Mouse (Mus musculus) embryonic facial prominence, embryonic 15.5 days (tissue): ENCODE results near the gene Gm17387. TPM values are rescaled to one million over a fixed set of nuclear protein-coding genes. Genes with fewer than 3 reads are reported as not detected.

Source experiments
- ATAC-seq: fragments of 200-750 bp; cut with Nextera tagmentation; 2 replicates; pipeline ENCODE4 v1.8.0; 2017; ENCODE audit warnings: low read depth, moderate TSS enrichment; ENCODE audit not compliant: insufficient number of reproducible peaks, low FRiP score, low TSS enrichment
- H3K27ac ChIP-seq: fragments of 300-500 bp; sonication (generic); replicated peaks from 2 replicates; pipeline ENCODE4 v1.5.1; 2015; ENCODE audit warnings: mild to moderate bottlenecking, inconsistent platforms
- H3K27me3 ChIP-seq: fragments of 300-500 bp; sonication (generic); 2 replicates; pipeline ENCODE4 v1.6.1; 2015; ENCODE audit warnings: inconsistent platforms
- H3K36me3 ChIP-seq: fragments of 300-500 bp; sonication (generic); 2 replicates; pipeline ENCODE4 v1.6.1; 2015; ENCODE audit warnings: mild to moderate bottlenecking, inconsistent platforms
- H3K4me1 ChIP-seq: fragments of 300-500 bp; sonication (generic); 2 replicates; pipeline ENCODE4 v1.6.1; 2015; ENCODE audit warnings: inconsistent platforms
- H3K4me2 ChIP-seq: fragments of 300-500 bp; sonication (generic); replicated peaks from 2 replicates; pipeline ENCODE4 v1.6.1; 2015; ENCODE audit warnings: mild to moderate bottlenecking, inconsistent platforms
- H3K4me3 ChIP-seq: fragments of 300-500 bp; sonication (generic); replicated peaks from 2 replicates; pipeline ENCODE4 v1.5.1; 2015; ENCODE audit warnings: mild to moderate bottlenecking, inconsistent platforms
- H3K9ac ChIP-seq: fragments of 300-500 bp; sonication (generic); 2 replicates; pipeline ENCODE4 v1.6.1; 2015; ENCODE audit warnings: inconsistent platforms
- H3K9me3 ChIP-seq: fragments of 300-500 bp; sonication (generic); replicated peaks from 2 replicates; pipeline ENCODE4 v1.6.1; 2016; ENCODE audit warnings: inconsistent platforms
- WGBS: fragments of 180-500 bp; shearing (Covaris S2); methylation state at CpG from one replicate; pipeline ENCODE4 v1.1.7; 2015; 5-methylcytosine and 5-hydroxymethylcytosine counted together
- polyA plus RNA-seq: library from polyadenylated mRNA; unstranded; fragments of >200 nt; fragmentation: Nextera tagmentation; extraction: Ambion mirVana; gene quantifications from 2 replicates; pipeline ENCODE4 v1.2.1, GENCODE M21; 2015

Gene Gm17387
- polyA plus RNA-seq, 1 experiment from 2014 or later = not detected

DNA sequence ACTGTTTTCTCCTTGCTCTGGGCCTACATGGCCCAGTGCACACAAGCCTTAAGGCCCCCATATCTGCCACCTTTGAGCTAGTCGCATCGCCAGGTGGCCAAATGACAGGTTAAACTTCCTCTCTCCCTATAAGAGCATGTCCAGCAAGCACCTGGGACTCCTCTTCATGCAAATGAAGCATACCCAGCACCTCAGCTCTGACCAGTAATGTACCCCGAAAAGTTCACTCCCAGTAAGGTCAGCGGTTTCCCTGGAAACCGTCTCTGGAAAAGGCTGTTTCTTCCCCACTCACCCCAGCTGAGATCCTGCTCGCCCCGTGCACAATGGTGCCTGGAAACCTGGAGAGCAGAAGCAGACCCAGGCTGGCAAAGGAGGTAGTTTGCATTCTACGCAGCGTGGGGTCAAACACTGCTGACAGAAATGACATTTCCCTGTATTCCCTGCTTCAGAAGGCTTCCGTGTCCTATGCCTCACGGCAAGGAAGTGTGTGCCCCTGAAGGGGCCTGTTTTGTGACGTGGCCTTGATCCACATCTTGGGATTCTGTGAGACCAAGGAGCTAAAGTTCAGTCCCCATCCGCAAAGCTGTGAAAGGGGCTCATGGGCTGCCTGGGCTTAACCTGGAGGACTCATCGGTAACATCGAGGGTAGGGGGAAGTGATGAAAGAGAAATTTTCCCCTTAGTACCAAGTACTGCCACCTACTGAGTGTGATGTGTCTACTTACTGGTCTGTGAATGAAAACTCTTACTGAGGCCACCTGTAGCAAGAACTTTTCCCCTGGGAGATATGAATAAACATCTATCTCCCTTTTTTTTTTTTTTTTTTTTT, 27.8 kb upstream of the Gm17387 start:
- H3K27ac ChIP-seq = no peak overlapping the region
- H3K4me2 ChIP-seq = no peak overlapping the region
- no peaks in the 10 kb centered on the region for H3K4me1 ChIP-seq
- H3K4me3 ChIP-seq = no peak overlapping the region
- no peak overlapping the region for H3K9ac ChIP-seq
- no peaks in the 10 kb centered on the region for H3K27me3 ChIP-seq
- WGBS = 74% methylated on average over 15 of the region's 15 CpGs
- H3K36me3 ChIP-seq = no peaks in the 10 kb centered on the region
- H3K9me3 ChIP-seq = no peaks in the 10 kb centered on the region
- no peak for ATAC-seq

DNA sequence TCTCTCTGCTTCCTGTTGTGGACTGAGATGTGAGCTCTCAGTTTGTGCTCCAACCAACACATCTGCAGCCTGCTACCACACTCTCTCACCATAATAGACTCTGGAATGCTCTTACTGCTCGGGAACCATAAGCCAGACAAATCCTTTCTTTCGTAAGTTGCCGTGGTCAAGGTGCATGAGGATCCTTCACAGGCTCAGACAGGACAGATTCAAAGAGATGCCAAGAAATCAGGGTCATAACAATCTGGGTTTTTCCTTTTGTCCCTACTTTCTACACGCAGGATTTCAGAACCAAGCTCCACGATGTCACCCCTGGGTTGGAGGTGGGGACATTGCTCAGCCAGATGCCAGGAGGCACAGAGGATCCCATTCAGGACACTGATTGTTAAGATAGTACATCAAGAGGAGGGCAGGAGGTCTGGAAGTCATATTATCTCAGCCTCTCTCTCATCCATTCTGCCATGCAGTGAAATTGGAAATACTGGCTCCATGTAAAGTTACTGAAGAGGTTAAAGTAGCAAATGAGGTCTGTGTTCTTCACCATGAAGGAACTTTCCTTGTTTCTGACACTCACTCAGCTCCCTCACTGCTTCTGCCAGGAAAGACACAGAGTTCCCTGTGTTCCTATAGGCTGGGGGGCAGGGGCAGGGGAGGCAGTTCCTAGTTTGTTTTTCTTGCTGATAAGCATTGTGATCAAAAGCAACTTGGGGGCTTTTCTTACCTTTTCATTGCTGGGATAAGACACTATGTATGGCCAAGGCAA, 25.5 kb upstream of the Gm17387 start:
- no peak overlapping the region for H3K27ac ChIP-seq
- peaks cover 5% of the 10 kb centered on the region for H3K4me1 ChIP-seq
- ATAC-seq = no peak
- H3K4me3 ChIP-seq = no peak overlapping the region
- no peak overlapping the region for H3K9ac ChIP-seq
- no peak overlapping the region for H3K4me2 ChIP-seq
- H3K27me3 ChIP-seq = no peaks in the 10 kb centered on the region
- H3K9me3 ChIP-seq = no peaks in the 10 kb centered on the region
- H3K36me3 ChIP-seq = no peaks in the 10 kb centered on the region
- WGBS = 76% methylated on average over 5 of the region's 5 CpGs

DNA sequence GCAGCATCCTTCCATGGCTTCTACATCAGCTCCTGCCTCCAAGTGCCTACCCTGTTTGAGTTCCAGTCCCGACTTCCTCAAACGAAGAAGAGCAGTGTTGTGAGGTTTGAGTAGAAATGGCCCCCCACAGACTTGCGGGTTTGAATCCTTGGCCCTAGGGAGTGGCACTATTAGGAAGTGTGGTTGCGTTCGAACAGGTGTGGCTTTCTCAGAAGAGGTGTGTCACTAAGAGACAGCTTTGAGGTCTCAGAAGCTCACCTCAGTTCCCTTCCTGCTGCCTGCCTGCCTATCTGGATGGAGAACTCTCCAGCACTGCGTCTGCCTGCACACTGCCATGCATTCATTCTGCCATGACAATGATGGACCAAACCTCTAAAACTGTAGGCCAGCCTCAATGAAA, 22.5 kb upstream of the Gm17387 start:
- Histone ChIP-seq H3K36me3 (no peaks in the 10 kb centered on the region), H3K9me3 (no peaks in the 10 kb centered on the region), H3K4me3 (no peak overlapping the region), H3K4me2 (no peak overlapping the region), H3K27ac (no peak overlapping the region), H3K4me1 (peaks cover 32% of the 10 kb centered on the region), H3K9ac (no peak overlapping the region), H3K27me3 (no peaks in the 10 kb centered on the region)
- 84% methylated on average over 6 of the region's 6 CpGs for WGBS
- ATAC-seq = no peak

DNA sequence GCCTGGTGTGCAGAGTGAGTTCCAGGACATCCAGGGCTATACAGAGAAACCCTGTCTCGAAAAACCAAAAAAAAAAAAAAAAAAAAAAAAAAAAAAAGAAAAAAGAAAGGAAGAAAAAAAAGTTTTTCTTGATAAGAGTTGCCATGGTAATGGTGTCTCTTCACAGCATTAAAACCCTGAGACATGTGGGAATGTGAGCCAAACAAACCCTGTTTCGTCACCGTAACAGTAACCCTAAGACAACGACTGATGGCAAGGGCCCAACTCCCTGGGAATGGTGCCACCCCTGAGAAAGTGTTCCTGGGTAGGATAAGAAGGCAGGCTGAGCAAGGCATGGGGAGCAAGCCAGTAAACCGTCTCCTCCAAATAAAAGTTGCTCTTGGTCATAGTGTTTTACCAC, 22.0 kb upstream of the Gm17387 start:
- WGBS = 68% methylated on average over 5 of the region's 5 CpGs
- Histone ChIP-seq H3K4me3 (no peak overlapping the region), H3K36me3 (no peaks in the 10 kb centered on the region), H3K4me1 (peaks cover 32% of the 10 kb centered on the region), H3K27ac (no peak overlapping the region), H3K27me3 (no peaks in the 10 kb centered on the region), H3K9me3 (no peaks in the 10 kb centered on the region), H3K4me2 (no peak overlapping the region), H3K9ac (no peak overlapping the region)
- no peak for ATAC-seq

DNA sequence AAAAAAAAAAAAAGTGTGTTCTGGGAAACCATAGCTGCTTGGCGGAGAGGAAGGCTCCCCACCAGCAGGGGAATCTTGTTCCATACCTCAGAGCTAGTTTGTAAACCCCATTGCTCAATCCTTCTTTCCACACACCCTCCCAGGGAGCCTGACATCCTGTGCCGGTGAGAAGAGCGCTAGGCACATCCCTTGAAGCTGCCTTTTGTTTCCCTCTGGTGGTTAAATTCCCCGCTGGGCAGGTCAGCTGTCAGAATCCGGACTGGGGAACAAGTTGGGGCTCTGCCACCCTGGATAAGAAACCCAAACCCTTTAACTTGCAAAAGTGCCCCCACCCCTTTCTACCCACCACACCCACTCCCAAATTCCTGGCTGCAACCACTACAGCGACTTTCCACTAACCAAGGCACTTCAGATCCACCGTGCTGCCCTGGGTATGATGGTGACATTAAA, 20.6 kb upstream of the Gm17387 start:
- peaks cover 32% of the 10 kb centered on the region for H3K4me1 ChIP-seq
- peak overlapping the region; percentile 58 for H3K27ac ChIP-seq
- no peak overlapping the region for H3K9ac ChIP-seq
- H3K36me3 ChIP-seq = no peaks in the 10 kb centered on the region
- 5% methylated on average over 7 of the region's 7 CpGs for WGBS
- H3K4me2 ChIP-seq = peak overlapping the region; percentile 53
- H3K9me3 ChIP-seq = no peaks in the 10 kb centered on the region
- H3K4me3 ChIP-seq = peak overlapping the region; percentile 18; the same call in 1 of the 2 replicates
- H3K27me3 ChIP-seq = no peaks in the 10 kb centered on the region
- peak; percentile 64; the same call in 1 of the 2 replicates for ATAC-seq

DNA sequence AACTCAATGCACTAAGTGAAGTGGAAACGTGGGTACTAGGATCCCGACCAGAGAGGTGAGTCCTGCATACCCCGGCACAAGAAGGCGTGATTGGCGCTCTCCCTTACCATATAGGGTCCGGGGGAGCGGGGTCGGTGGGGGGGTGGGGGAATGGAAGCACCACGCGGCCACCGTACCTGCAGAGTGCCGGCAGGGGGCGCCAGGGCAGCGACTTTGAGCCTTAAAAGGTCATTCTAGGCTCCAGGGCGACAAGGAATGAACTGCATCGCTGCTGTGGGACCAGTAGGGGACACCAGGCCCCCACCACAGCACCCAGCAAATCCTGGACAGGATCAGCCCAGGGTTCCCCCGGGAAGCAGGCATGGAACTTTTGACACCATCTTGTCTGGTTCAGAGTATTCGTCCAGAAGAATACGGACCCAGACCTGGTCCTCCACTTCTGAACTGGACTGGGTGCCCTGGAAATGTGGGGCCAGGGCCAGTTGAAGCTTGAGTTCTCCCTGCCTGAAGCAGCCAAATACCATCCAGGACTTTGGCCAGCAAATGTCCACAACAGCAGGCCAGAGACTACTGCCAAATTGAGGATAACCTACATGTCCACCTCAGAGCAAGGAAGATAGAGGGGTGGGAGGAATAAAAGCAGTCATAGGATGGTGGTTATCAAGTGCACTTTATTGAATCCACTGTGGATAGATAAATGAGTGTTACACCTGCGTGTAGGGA, 19.8 kb upstream of the Gm17387 start:
- Histone ChIP-seq H3K36me3 (no peaks in the 10 kb centered on the region), H3K27ac (peak overlapping the region; percentile 83), H3K9ac (no peak overlapping the region), H3K4me1 (peaks cover 32% of the 10 kb centered on the region), H3K9me3 (no peaks in the 10 kb centered on the region), H3K27me3 (no peaks in the 10 kb centered on the region), H3K4me2 (peak overlapping the region; percentile 53), H3K4me3 (peak overlapping the region; percentile 18)
- peak; percentile 36; the same call in 1 of the 2 replicates for ATAC-seq
- 9% methylated on average over 20 of the region's 20 CpGs for WGBS

DNA sequence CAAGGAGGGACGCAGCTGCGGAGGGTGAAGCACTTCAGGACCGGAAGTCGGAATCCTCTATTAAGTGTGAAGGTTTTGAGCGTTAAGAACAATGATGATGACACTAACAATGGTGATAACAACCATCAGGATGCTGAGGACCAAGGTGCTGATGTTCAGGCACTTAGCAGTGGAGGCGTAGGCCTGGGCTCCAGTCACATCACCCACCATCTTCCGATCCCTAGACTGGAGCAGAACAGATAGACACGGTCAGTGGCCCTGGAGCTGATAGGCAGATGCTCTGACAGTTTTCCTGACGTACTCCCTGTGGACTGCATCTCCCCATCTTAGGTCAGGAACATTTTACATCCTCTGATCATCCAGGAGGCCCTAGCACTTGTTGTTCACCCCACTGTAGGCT, 19.3 kb upstream of the Gm17387 start:
- no peaks in the 10 kb centered on the region for H3K36me3 ChIP-seq
- no peaks in the 10 kb centered on the region for H3K27me3 ChIP-seq
- no peaks in the 10 kb centered on the region for H3K9me3 ChIP-seq
- H3K4me3 ChIP-seq = peak overlapping the region; percentile 45
- no peak for ATAC-seq
- peak overlapping the region; percentile 53 for H3K4me2 ChIP-seq
- H3K4me1 ChIP-seq = peaks cover 32% of the 10 kb centered on the region
- 78% methylated on average over 9 of the region's 9 CpGs for WGBS
- H3K27ac ChIP-seq = peak overlapping the region; percentile 83
- no peak overlapping the region for H3K9ac ChIP-seq

DNA sequence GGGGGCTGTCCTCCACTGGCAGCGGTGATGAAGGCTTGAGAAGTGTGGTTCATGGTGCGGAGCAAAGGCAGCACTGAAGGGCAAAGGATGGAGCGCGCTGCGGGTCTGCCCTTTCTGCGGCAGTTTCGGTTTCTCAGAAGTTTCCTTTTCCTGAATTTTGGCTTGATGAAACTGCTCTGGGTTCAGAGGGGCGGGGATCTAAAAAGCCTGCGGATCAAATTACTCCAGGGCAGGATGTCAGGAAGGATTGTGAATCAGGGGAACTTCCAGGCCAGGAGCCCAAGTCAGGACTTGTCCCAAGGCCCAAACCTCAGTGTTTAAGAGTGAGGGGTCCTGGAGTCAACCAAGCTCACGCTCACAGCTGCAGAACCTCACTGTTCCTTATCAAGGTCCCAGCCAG, 18.3 kb upstream of the Gm17387 start, which contains the start of gene Ifitm3:
Ifitm3 (minus strand) TSS at position 178 of the 400 bp plus-strand sequence.
- H3K4me3 ChIP-seq = peak within 1 kb of the TSS; percentile 45
- peak within 1 kb of the TSS; percentile 83 for H3K27ac ChIP-seq
- no peak for ATAC-seq
- H3K27me3 ChIP-seq = no peaks in the 10 kb centered on the region
- H3K4me2 ChIP-seq = peak within 1 kb of the TSS; percentile 53
- peak within 1 kb of the TSS; percentile 42 for H3K9ac ChIP-seq
- 8% methylated on average over 10 of the region's 10 CpGs for WGBS
- H3K4me1 ChIP-seq = peaks cover 32% of the 10 kb centered on the region
- no peaks in the 10 kb centered on the region for H3K9me3 ChIP-seq
- no peaks in the 10 kb centered on the region for H3K36me3 ChIP-seq

DNA sequence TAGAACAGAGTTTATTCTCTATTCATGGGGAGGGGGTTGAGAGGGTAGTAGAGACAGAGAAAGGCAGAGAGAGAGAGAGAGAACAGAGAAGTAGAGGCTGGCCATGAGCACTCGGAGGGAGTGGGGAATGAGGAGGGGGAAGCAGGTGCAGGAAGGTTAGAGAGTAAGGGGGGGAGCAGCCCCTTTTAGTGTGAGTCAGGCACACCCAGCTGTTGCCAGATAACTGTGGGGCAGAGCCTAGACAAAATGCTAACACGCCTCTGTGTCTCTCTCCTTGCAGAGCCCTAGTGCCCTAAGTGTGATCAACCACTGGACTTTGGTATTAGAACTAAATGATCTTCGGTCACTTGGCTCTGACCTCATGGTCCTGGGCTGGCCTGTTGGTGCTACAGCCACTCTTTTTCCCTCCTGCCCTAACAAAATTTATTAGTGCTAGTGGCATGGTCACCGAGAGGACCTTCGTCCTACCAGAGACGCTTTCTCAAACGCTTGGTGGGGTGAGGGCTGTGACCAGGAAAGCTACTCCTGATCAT, 17.6 kb upstream of the Gm17387 start:
- H3K27ac ChIP-seq = peak overlapping the region; percentile 83
- no peak for ATAC-seq
- no peaks in the 10 kb centered on the region for H3K27me3 ChIP-seq
- H3K36me3 ChIP-seq = no peaks in the 10 kb centered on the region
- no peaks in the 10 kb centered on the region for H3K9me3 ChIP-seq
- H3K4me2 ChIP-seq = no peak overlapping the region
- H3K4me3 ChIP-seq = no peak overlapping the region
- WGBS = 86% methylated on average over 7 of the region's 7 CpGs
- no peak overlapping the region for H3K9ac ChIP-seq
- H3K4me1 ChIP-seq = peaks cover 32% of the 10 kb centered on the region

DNA sequence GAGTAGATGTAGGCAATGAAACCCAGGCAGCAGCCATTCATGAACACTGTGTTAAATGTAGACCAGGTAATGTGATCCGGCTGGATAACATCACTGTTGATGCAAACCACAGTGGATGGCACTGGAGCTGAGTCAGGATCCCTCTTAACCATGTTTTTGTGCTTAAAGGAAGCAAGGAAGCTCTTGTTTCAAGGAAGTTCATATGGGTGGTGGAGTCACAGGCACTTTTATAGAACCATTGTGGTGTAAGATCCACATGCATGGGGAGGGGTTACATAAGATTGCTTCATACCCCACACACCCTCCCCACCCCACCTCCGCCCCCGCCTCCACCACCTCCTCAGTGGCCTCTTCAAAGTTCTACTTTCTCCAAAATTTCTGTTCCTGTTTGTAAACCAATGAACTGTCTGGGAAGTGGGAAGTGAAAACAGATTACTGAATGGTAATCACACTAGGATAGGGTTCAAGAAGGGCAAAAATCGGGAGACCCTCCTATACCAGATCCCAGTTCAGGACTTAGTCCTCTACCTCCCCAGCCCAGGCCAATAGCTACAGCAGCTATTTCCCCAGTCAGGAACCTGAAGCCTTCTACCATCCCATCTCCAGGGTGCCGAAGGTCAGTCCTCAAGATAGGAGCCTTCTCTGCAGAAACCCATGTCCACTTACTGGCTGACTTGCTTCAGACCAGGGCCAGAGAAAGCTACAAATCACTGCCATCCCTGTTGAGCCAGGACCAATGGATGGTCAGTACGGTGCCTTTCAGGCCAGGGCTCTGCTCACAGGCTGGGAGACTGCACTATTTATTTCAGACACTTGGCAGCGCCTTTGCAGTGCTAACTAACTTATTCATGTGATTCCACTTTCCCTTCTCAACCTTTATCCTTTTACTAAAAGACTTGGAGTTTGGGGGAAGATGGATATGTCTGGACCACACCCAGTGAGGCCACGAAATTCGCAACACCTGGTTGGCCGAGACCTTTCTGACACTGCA, 11.9 kb upstream of the Gm17387 start:
- H3K27me3 ChIP-seq = no peaks in the 10 kb centered on the region
- no peaks in the 10 kb centered on the region for H3K9me3 ChIP-seq
- no peak overlapping the region for H3K4me2 ChIP-seq
- no peak overlapping the region for H3K9ac ChIP-seq
- H3K4me1 ChIP-seq = no peaks in the 10 kb centered on the region
- no peak for ATAC-seq
- 82% methylated on average over 10 of the region's 10 CpGs for WGBS
- no peaks in the 10 kb centered on the region for H3K36me3 ChIP-seq
- no peak overlapping the region for H3K4me3 ChIP-seq
- H3K27ac ChIP-seq = no peak overlapping the region
